Mouse (Mus musculus) small intestine, adult 2 months (tissue): ENCODE data around the gene Ropn1l.

Source experiments
- CTCF ChIP-seq: fragments of 200-500 bp; IDR thresholded peaks from 2 replicates; pipeline ENCODE4 v1.5.1; 2012; ENCODE audit warnings: low read depth, mild to moderate bottlenecking, control low read depth, inconsistent platforms, low read length, moderate library complexity, mixed read lengths; ENCODE audit not compliant: insufficient replicate concordance, insufficient read length; ENCODE audit errors: extremely low read depth
- POLR2A ChIP-seq: fragments of 200-500 bp; IDR thresholded peaks from 2 replicates; pipeline ENCODE4 v1.6.1; 2012; ENCODE audit warnings: low read depth, mild to moderate bottlenecking, control low read depth, inconsistent platforms, low read length, moderate library complexity

GRCm38 (mm10) chr15:31396755-31397154, 56.8 kb downstream of the Ropn1l start:
- no peak for TF ChIP-seq CTCF
- no peak for TF ChIP-seq POLR2A
